In the genomic region with DNA sequence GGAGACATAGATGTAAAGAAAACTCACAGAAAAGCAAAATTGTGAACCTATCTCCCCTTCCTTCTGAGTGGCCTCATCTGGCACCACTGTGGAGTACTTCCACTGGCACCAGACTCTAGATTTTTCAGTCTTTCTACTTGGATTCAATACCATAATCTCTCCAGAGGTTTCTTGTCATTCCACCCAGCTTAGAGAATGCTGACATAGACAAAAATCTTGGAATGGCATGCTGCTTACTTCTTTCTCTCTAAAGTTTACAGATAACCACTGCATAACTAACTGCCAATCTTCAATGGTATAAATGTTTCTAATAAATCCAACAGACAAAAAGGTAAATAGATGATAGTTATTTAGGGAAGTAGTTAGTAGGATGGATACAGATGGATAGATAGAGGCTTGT, we compare ENCODE assay signal across 35 mouse cellular contexts.
"Had no signal": no experiment of that assay in that cellular context is flagged by ENCODE, and none has a peak within 500 bp of the region (broad histone marks: within the 10 kb centered on the region; RNA-seq: fewer than 3 reads in every experiment).

No protein-coding gene starts in this region.

- H3K27ac ChIP-seq: heart, embryonic 13.5 days; heart, embryonic 15.5 days; hindbrain, embryonic 10.5 days; hindbrain, embryonic 12.5 days; hindbrain, embryonic 13.5 days; hindbrain, embryonic 14.5 days; hindbrain, embryonic 15.5 days; hindbrain, postnatal 0 days; intestine, embryonic 15.5 days; kidney, embryonic 15.5 days; kidney, postnatal 0 days; layer of hippocampus, adult 2 months; left cerebral cortex, adult 2 months had no signal

- H3K9ac ChIP-seq: heart, embryonic 12.5 days; heart, embryonic 13.5 days; heart, embryonic 15.5 days; hindbrain, embryonic 12.5 days; hindbrain, embryonic 13.5 days; hindbrain, embryonic 14.5 days; hindbrain, embryonic 15.5 days; intestine, embryonic 15.5 days; kidney, embryonic 15.5 days had no signal

- H3K9me3 ChIP-seq: heart, embryonic 13.5 days; heart, embryonic 15.5 days; hindbrain, embryonic 10.5 days; hindbrain, embryonic 12.5 days; hindbrain, embryonic 13.5 days; hindbrain, embryonic 15.5 days; intestine, embryonic 15.5 days; kidney, embryonic 15.5 days had no signal

- H3K4me3 ChIP-seq: heart, embryonic 12.5 days; heart, embryonic 13.5 days; heart, embryonic 15.5 days; hindbrain, embryonic 10.5 days; hindbrain, embryonic 12.5 days; hindbrain, embryonic 13.5 days; hindbrain, embryonic 15.5 days; intestine, embryonic 15.5 days; kidney, embryonic 15.5 days; layer of hippocampus, adult 2 months; left cerebral cortex, adult 2 months had no signal

- H3K4me2 ChIP-seq: heart, embryonic 11.5 days; heart, embryonic 12.5 days; heart, embryonic 13.5 days; heart, embryonic 15.5 days; hindbrain, embryonic 12.5 days; hindbrain, embryonic 13.5 days; hindbrain, embryonic 14.5 days; hindbrain, embryonic 15.5 days; intestine, embryonic 15.5 days; kidney, embryonic 15.5 days had no signal

- H3K27me3 ChIP-seq: heart, embryonic 12.5 days; heart, embryonic 13.5 days; heart, embryonic 15.5 days; hindbrain, embryonic 12.5 days; hindbrain, embryonic 13.5 days; hindbrain, embryonic 15.5 days; intestine, embryonic 15.5 days; kidney, embryonic 15.5 days had no signal

- DNase-seq: heart, postnatal 10 days; heart, postnatal 14 days; heart, postnatal 36 days; heart, postnatal 4 days; kidney, adult 11 months; kidney, adult 18-20 months; kidney, adult 2 months; kidney, adult 8-10 months; kidney, adult 9 months; kidney, postnatal 10 days; kidney, postnatal 14 days; kidney, postnatal 25 days; kidney, postnatal 36 days; kidney, postnatal 4 days; layer of hippocampus, adult 9-11 months; layer of hippocampus, postnatal 36 days had no signal

- H3K4me1 ChIP-seq: heart, embryonic 12.5 days; heart, embryonic 13.5 days; heart, embryonic 15.5 days; hindbrain, embryonic 10.5 days; hindbrain, embryonic 12.5 days; hindbrain, embryonic 13.5 days; hindbrain, embryonic 15.5 days; intestine, embryonic 15.5 days; kidney, embryonic 15.5 days had no signal

- H3K36me3 ChIP-seq: heart, embryonic 12.5 days; heart, embryonic 13.5 days; heart, embryonic 15.5 days; hindbrain, embryonic 10.5 days; hindbrain, embryonic 12.5 days; hindbrain, embryonic 13.5 days; hindbrain, embryonic 15.5 days; intestine, embryonic 15.5 days; kidney, embryonic 15.5 days had no signal

- ATAC-seq: hindbrain, embryonic 16.5 days; hindbrain, postnatal 0 days; inflammation-experienced regulatory T-cells, adult 6 months; intestine, embryonic 15.5 days; intestine, embryonic 16.5 days; intestine, postnatal 0 days had no signal
